Mouse (Mus musculus) MEL (cell line): ENCODE measurements around the gene Fgfr2. TPM values are rescaled to one million over a fixed set of nuclear protein-coding genes. Genes with fewer than 3 reads are reported as not detected.

ENCODE experiments used
- DNase-seq: peaks from one replicate; pipeline ENCODE4 v3.0.0; 2011; ENCODE audit warnings: low read depth, low spot score
- H3K27ac ChIP-seq: 2 replicates; pipeline ENCODE4 v1.5.1; 2012; ENCODE audit warnings: low read depth, mild to moderate bottlenecking, control low read depth, low read length, moderate library complexity; ENCODE audit not compliant: control insufficient read depth
- H3K27me3 ChIP-seq, 2 experiments: fragments of 150-350 bp in 1 of 2; sonication (generic) in 1 of 2; 2 replicates each; pipeline ENCODE4 v1.6.1; 2012; ENCODE audit warnings: low read length in 2 of 2, mild to moderate bottlenecking in 2 of 2, improper control_type of control experiment in 1 of 2, moderate library complexity in 1 of 2; ENCODE audit not compliant: insufficient read depth in 2 of 2, control insufficient read depth in 1 of 2
- H3K36me3 ChIP-seq, 2 experiments: 2 replicates each; pipeline ENCODE4 v1.6.1; 2012 to 2014; ENCODE audit warnings: low read length in 2 of 2, improper control_type of control experiment in 1 of 2, inconsistent platforms in 1 of 2, mild to moderate bottlenecking in 1 of 2; ENCODE audit not compliant: insufficient read depth in 2 of 2, control insufficient read depth in 1 of 2
- H3K4me1 ChIP-seq, 2 experiments: fragments of 150-350 bp in 1 of 2; sonication (generic) in 1 of 2; 2 replicates each; pipeline ENCODE4 v1.6.1; 2012; ENCODE audit warnings: low read length in 2 of 2, improper control_type of control experiment in 1 of 2, mild to moderate bottlenecking in 1 of 2; ENCODE audit not compliant: insufficient read depth in 2 of 2, control insufficient read depth in 1 of 2
- H3K4me3 ChIP-seq, 2 experiments: fragments of 150-350 bp in 1 of 2; sonication (generic) in 1 of 2; 2 replicates each; pipeline ENCODE4 v1.5.1; 2012; ENCODE audit warnings: low read depth in 2 of 2, low read length in 2 of 2, mild to moderate bottlenecking in 2 of 2, moderate library complexity in 2 of 2, control low read depth in 1 of 2, improper control_type of control experiment in 1 of 2; ENCODE audit not compliant: control insufficient read depth in 1 of 2, insufficient read depth in 1 of 2
- H3K79me2 ChIP-seq: 2 replicates; pipeline ENCODE4 v1.6.1; 2012; ENCODE audit warnings: mild to moderate bottlenecking, low read length, moderate library complexity; ENCODE audit not compliant: control insufficient read depth, poor library complexity, insufficient read depth
- H3K9ac ChIP-seq: 2 replicates; pipeline ENCODE4 v1.6.1; 2012; ENCODE audit warnings: low read depth, mild to moderate bottlenecking, control low read depth, low read length, moderate library complexity; ENCODE audit not compliant: control insufficient read depth, poor library complexity, severe bottlenecking
- H3K9me3 ChIP-seq: fragments of 150-350 bp; sonication (generic); replicated peaks from 2 replicates; pipeline ENCODE4 v1.6.1; 2012; ENCODE audit warnings: mild to moderate bottlenecking, low read length, improper control_type of control experiment, moderate library complexity; ENCODE audit not compliant: insufficient read depth
- CHD1 ChIP-seq: IDR thresholded peaks from 2 replicates; pipeline ENCODE4 v1.6.1; 2012; ENCODE audit warnings: low read depth, mild to moderate bottlenecking, inconsistent platforms, low read length, improper control_type of control experiment
- EP300 ChIP-seq, 2 experiments: IDR thresholded peaks; 2 replicates each; pipeline ENCODE4 v1.6.1; 2011; ENCODE audit warnings: improper control_type of control experiment in 2 of 2, low read length in 2 of 2, low read depth in 1 of 2, mild to moderate bottlenecking in 1 of 2
- GABPA ChIP-seq: IDR thresholded peaks from 2 replicates; pipeline ENCODE4 v1.6.1; 2012; ENCODE audit warnings: low read depth, mild to moderate bottlenecking, inconsistent platforms, low read length, improper control_type of control experiment, moderate library complexity
- GATA1 ChIP-seq: IDR thresholded peaks from 2 replicates; pipeline ENCODE4 v1.6.1; 2011; ENCODE audit warnings: low read depth, low read length, improper control_type of control experiment
- HCFC1 ChIP-seq: IDR thresholded peaks from 2 replicates; pipeline ENCODE4 v1.6.1; 2012; ENCODE audit warnings: low read depth, mild to moderate bottlenecking, inconsistent platforms, low read length, improper control_type of control experiment, moderate library complexity
- MAX ChIP-seq: IDR thresholded peaks from 2 replicates; pipeline ENCODE4 v1.6.1; 2011; ENCODE audit warnings: low read length, improper control_type of control experiment
- MAZ ChIP-seq: IDR thresholded peaks from 2 replicates; pipeline ENCODE4 v1.6.1; 2012; ENCODE audit warnings: low read depth, mild to moderate bottlenecking, inconsistent platforms, low read length, improper control_type of control experiment
- MEF2A ChIP-seq: IDR thresholded peaks from 2 replicates; pipeline ENCODE4 v1.6.1; 2014; ENCODE audit warnings: low read depth, mild to moderate bottlenecking, inconsistent platforms, low read length, improper control_type of control experiment; ENCODE audit not compliant: poor library complexity, insufficient replicate concordance, severe bottlenecking; ENCODE audit errors: extremely low read depth
- MYB ChIP-seq: IDR thresholded peaks from 2 replicates; pipeline ENCODE4 v1.6.1; 2011; ENCODE audit warnings: mild to moderate bottlenecking, low read depth, low read length, improper control_type of control experiment
- MYC ChIP-seq: IDR thresholded peaks from 2 replicates; pipeline ENCODE4 v1.6.1; 2011; ENCODE audit warnings: low read depth, mild to moderate bottlenecking, low read length, improper control_type of control experiment, moderate library complexity
- NRF1 ChIP-seq: IDR thresholded peaks from 2 replicates; pipeline ENCODE4 v1.6.1; 2014; ENCODE audit warnings: low read depth, mild to moderate bottlenecking, inconsistent platforms, low read length, improper control_type of control experiment, moderate library complexity; ENCODE audit not compliant: poor library complexity, insufficient read depth, severe bottlenecking
- POLR2AphosphoS2 ChIP-seq: IDR thresholded peaks from 2 replicates; pipeline ENCODE4 v1.6.1; 2011; ENCODE audit warnings: low read length, improper control_type of control experiment
- POLR2AphosphoS5 ChIP-seq: IDR thresholded peaks from 2 replicates; pipeline ENCODE4 v1.6.1; 2012; ENCODE audit warnings: low read depth, borderline replicate concordance, mild to moderate bottlenecking, inconsistent platforms, low read length, moderate library complexity, mixed read lengths
- RCOR1 ChIP-seq: IDR thresholded peaks from 2 replicates; pipeline ENCODE4 v1.6.1; 2012; ENCODE audit warnings: low read depth, mild to moderate bottlenecking, inconsistent platforms, low read length, improper control_type of control experiment
- SIN3A ChIP-seq: IDR thresholded peaks from 2 replicates; pipeline ENCODE4 v1.6.1; 2012; ENCODE audit warnings: low read length, improper control_type of control experiment, inconsistent platforms
- SMC3 ChIP-seq: IDR thresholded peaks from 2 replicates; pipeline ENCODE4 v1.6.1; 2011; ENCODE audit warnings: low read depth, low read length, improper control_type of control experiment
- TBP ChIP-seq: IDR thresholded peaks from 2 replicates; pipeline ENCODE4 v1.8.0; 2011; ENCODE audit warnings: low read depth, low read length, improper control_type of control experiment
- TCF12 ChIP-seq: IDR thresholded peaks from 2 replicates; pipeline ENCODE4 v1.6.1; 2014; ENCODE audit warnings: low read depth, mild to moderate bottlenecking, inconsistent platforms, low read length, improper control_type of control experiment, moderate library complexity
- UBTF ChIP-seq: IDR thresholded peaks from 2 replicates; pipeline ENCODE4 v1.6.1; 2012; ENCODE audit warnings: low read depth, mild to moderate bottlenecking, inconsistent platforms, low read length, improper control_type of control experiment, moderate library complexity, borderline replicate concordance; ENCODE audit not compliant: insufficient read depth
- ZC3H11A ChIP-seq: IDR thresholded peaks from 2 replicates; pipeline ENCODE4 v1.6.1; 2012; ENCODE audit warnings: low read depth, mild to moderate bottlenecking, inconsistent platforms, low read length, improper control_type of control experiment
- ZMIZ1 ChIP-seq: IDR thresholded peaks from 2 replicates; pipeline ENCODE4 v1.6.1; 2012; ENCODE audit warnings: low read depth, mild to moderate bottlenecking, inconsistent platforms, low read length, improper control_type of control experiment, moderate library complexity
- polyA plus RNA-seq, 2 experiments: library from polyadenylated mRNA; stranded (reverse) in 1 of 2; unstranded in 1 of 2; fragments of >175 nt in 1 of 2; fragments of >200 nt in 1 of 2; gene quantifications; 2 replicates each; pipeline versions ENCODE4 v1.2.1 to v1.2.4; 2012; ENCODE audit warnings: low replicate concordance in 2 of 2, low read depth in 1 of 2; ENCODE audit not compliant: insufficient read length in 2 of 2, insufficient read depth in 1 of 2, missing spikeins in 1 of 2
- total RNA-seq: library from RNA; depleted of rRNA; stranded (reverse); fragments of 300-350 nt; gene quantifications from 2 replicates; pipeline ENCODE4 v1.2.3, GENCODE M21; 2012

Gene Fgfr2
- total and polyA plus RNA-seq, 3 experiments: not detected

GRCm38 (mm10) chr7:132950613-132951012 is 172.5 kb downstream of the Fgfr2 start:
- Histone ChIP-seq H3K4me3 (no peak overlapping the region), H3K4me1 (no peaks in the 10 kb centered on the region), H3K27ac (no peak overlapping the region), H3K79me2 (peaks cover 38% of the 10 kb centered on the region), H3K36me3 (peaks cover 4% of the 10 kb centered on the region in 2 experiments; a peak in 3 of 4 replicates), H3K9ac (no peak overlapping the region), H3K9me3 (no peaks in the 10 kb centered on the region), H3K27me3 (no peaks in the 10 kb centered on the region)
- no peak for DNase-seq
- TF ChIP-seq CHD1: no peak

- H3K79me2 ChIP-seq: peaks cover 35% of the 10 kb centered on the region
- H3K27me3 ChIP-seq: no peaks in the 10 kb centered on the region
- TF ChIP-seq MEF2A (no peak), UBTF (no peak), TCF12 (no peak), POLR2AphosphoS5 (no peak), EP300 (IDR thresholded peaks at IDR 0.05; ENCODE audit: low read depth in 1 of 2, low read length in 2 of 2) (no peak), MYB (no peak)
- no peak for DNase-seq
- peaks cover 4% of the 10 kb centered on the region in 2 experiments; a peak in 3 of 4 replicates for H3K36me3 ChIP-seq
- no peak overlapping the region for H3K4me3 ChIP-seq
- H3K4me1 ChIP-seq: no peaks in the 10 kb centered on the region
- no peak overlapping the region for H3K27ac ChIP-seq
- H3K9ac ChIP-seq: no peak overlapping the region
- H3K9me3 ChIP-seq: no peaks in the 10 kb centered on the region
These were observed 173.2 kb downstream of the Fgfr2 start for GRCm38 (mm10) chr7:132949968-132950367.

GRCm38 (mm10) chr7:132940569-132940968 is 182.6 kb downstream of the Fgfr2 start:
- Histone ChIP-seq H3K27ac (no peak overlapping the region), H3K36me3 (peaks cover 0 to 10% of the 10 kb centered on the region in 2 experiments; a peak in 2 of 4 replicates), H3K4me3 (no peak overlapping the region), H3K4me1 (peaks cover 0 to 10% of the 10 kb centered on the region in 2 experiments; a peak in 2 of 4 replicates), H3K79me2 (peaks cover 56% of the 10 kb centered on the region), H3K27me3 (no peaks in the 10 kb centered on the region), H3K9ac (no peak overlapping the region), H3K9me3 (no peaks in the 10 kb centered on the region)
- no peak for DNase-seq
- TF ChIP-seq SMC3: no peak

- TF ChIP-seq POLR2AphosphoS5: no peak
- TF ChIP-seq SIN3A: no peak
- no peak for TF ChIP-seq POLR2AphosphoS2
- no peak for TF ChIP-seq RCOR1
- no peak for TF ChIP-seq ZC3H11A
- no peak for TF ChIP-seq CHD1
- TF ChIP-seq MAZ: no peak
- no peak for TF ChIP-seq MAX
- no peak for TF ChIP-seq GABPA
- no peak for TF ChIP-seq TBP
- no peak for TF ChIP-seq HCFC1
- TF ChIP-seq MYC: no peak
- TF ChIP-seq GATA1: no peak
- no peak for TF ChIP-seq NRF1
- TF ChIP-seq MEF2A: no peak
- no peak for TF ChIP-seq ZMIZ1
- Histone ChIP-seq H3K27me3 (no peaks in the 10 kb centered on the region), H3K4me3 (no peak overlapping the region), H3K9ac (no peak overlapping the region), H3K4me1 (peaks cover 2 to 21% of the 10 kb centered on the region in 2 experiments; a peak in 3 of 4 replicates), H3K79me2 (peaks cover 57% of the 10 kb centered on the region), H3K9me3 (no peaks in the 10 kb centered on the region), H3K36me3 (peaks cover 0 to 19% of the 10 kb centered on the region in 2 experiments; a peak in 2 of 4 replicates), H3K27ac (no peak overlapping the region)
- DNase-seq: no peak
These were observed 184.0 kb downstream of the Fgfr2 start for GRCm38 (mm10) chr7:132939118-132939517.
